Mouse (Mus musculus): ENCODE measurements around the gene Astn2.

Astn2 gene

DNA sequence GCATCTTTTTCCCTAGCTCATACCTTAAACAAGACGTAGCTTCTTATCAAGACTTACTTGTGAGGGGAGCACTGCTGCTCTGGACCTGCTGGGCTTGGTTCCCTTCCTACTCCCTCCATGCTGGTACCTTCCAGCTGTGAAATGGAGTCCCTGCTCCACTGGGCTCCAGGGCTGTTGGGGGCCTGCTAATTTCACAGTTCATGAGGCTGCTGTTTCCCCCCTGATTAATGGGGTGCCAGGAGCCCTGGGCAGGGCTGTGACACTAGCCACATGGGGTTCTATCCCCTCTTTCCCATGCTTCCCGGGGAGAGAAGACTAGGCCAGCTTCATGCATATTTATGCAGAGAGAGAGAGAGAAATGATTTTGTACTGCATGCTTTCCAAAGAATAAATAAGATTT, 234.9 kb downstream of the Astn2 start:
- no peak for DNase-seq (ENCODE audit: low spot score)

DNA sequence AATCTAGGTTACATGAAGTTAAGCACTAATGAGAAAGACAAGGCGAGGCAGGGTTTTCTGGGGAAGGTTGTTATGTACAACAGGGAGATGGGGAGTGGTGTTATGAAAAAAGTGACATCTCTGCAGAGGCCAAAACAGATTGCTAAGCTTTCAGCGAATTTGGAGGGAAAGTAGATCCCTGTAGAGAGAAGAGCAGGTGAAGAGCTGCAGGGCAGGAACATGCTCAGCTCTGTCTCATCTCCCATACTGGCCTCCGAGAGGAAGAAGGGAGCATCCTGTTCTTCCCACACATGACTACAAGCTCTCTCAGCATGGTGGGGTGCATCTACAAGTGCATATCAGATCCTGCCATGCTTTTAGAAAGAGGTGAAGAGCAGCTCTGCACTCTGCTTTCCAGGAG, 245.7 kb downstream of the Astn2 start:
- no peak for DNase-seq (ENCODE audit: low spot score)

DNA sequence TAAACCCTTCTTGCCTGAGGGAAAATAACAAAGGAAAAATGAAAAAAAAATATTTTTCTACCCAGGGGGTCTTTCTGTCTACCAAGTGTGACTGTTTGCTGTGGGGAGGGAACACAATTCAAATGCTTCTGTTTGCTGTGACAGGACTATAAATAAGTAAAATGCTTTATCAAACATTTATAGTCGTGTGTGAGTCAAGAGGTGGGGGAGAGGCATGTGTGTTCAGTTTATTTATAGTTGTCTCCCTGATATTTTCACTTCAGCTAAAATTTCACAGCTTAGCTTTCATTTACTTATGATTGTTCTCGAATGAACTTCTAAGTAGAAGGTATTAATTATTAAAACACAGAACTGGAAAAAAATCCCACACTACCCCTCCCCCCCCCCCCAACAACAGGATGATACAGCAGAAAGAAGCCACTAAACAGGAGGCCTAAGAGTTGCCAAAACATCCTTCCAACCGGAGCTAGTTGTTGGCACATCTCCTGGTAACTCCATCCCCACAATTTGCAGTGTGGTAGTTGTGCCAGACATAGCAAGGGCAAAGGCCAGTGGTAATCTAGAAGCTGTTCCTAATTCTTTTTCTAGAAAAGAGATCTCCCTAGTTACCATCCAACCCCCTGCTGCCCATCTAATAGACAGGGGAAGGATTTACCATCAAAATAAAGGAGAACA, 246.8 kb downstream of the Astn2 start:
- no peak for DNase-seq (ENCODE audit: low spot score)

DNA sequence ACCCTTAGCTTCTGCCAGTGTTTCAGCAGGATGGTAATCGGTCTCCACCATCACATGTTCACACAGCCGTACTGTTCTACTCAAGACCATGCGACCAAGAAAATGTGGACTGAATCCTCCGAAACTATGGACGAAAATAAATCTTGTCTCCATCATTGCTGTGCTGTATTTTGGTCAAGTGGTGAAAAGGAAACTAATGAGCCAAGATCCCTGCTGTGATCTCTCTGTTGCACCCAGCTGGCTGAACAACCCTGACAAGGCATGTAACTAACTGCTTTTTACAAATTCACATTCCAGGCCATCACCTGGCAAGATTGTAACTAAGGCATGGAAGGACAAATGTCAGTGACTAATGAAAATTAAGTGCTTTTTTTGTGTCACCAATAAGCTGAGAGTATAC, 257.9 kb downstream of the Astn2 start:
- no peak for DNase-seq (ENCODE audit: low spot score)

DNA sequence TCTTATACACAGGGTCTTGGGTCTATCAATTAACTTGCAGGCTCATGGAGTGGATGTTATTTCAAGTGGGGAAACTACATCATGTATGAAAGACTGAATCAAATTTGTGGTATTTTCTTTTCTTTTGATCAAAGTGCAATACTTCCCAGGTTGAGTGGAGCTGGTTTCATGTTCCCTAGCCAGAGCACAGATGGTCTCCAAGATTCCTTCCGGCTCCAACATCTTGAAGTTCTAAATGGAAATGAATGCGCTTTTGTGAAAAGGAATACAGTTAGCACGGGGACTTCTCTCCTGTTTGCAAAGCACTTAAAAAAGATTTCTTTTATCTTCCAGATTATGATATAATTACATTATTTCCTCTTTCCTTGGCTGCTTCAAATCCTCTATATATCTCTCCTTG, 278.2 kb downstream of the Astn2 start:
- no peak for DNase-seq (ENCODE audit: low spot score)

DNA sequence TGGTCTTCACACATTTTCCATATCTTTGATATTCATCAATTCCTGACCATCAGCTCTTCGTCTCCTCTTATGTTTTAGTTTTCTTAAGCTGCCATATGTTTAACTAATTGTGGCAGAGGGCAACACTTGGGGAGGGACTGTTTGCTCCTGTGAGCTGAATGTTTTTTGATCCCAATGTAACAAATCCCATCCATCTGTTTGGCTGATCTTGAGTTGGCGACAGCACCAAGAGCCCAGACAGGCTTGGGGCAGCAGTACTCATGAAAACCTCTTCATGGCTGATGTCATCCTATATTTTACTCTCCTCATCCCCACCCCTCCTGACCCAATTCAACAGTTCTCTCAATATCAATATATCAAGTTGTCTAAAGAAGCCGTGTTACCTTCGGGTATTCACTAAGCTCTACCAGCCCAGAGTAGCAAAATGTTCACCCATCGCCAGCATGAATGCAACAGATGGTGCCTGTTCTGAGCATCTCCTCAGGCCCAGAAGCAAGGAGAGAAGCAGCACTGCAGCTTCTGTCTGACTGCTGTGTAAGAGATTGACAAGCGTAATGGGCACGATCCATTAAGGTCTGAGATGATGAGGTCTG, 281.5 kb downstream of the Astn2 start:
- DNase-seq (ENCODE audit: low spot score): no peak

DNA sequence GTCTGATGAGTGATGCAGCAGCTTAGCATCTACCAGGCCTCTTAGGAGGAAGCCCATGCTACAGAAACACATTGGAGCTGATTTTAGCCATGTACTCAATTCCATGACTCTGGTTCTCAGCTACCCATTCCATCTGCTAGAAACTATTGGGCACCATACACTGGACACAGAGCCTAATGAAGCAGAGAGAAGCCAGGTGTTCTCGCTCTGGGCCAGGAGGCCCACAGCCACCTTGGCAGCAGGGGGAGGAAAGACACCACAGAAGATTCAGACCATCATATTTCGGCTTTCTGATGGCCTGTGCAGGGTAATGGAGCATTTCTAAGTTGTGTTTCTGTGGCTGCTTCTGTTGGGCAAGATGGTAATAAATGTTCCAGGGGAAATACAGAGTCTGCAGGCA, 290.2 kb downstream of the Astn2 start:
- DNase-seq (ENCODE audit: low spot score): no peak

DNA sequence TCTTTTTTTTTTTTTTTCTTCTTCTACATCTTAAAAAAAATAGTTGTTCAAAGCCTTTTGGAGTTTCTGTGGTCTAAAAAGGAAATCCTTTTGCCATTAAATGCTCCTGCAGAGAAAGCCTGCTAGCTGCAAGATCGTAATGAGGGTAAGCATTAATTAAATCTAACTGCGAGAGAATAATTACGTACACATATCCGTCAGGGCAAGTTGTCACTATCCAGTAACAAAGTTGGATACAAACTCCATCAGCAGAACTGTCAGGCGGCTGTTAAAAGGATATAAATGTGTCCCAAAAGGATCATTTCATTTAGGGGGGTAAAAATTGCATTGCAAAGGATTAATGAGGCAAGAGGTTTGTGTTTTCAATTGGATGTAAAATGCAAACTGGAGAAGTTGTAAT, 302.4 kb downstream of the Astn2 start:
- no peak for DNase-seq (ENCODE audit: low spot score)

DNA sequence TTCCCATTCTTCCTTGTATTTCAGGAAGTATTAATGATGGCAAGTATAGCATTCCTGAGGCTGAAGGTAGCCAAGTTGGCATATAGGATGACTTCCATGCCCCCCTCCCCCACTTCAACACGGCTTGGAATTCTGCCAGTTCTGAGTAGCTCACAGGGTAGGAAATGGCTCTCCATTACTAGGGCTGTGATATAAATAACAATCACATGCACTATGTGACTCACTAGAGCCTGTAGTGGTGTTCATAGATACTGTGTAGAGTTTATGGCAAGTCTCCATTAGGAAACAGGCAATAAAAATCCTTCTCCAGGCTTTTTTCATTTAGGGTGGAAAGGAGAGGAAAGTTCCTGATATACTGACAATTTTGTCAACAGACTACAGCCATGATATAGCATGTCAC, 306.8 kb downstream of the Astn2 start:
- no peak for DNase-seq (ENCODE audit: low spot score)

DNA sequence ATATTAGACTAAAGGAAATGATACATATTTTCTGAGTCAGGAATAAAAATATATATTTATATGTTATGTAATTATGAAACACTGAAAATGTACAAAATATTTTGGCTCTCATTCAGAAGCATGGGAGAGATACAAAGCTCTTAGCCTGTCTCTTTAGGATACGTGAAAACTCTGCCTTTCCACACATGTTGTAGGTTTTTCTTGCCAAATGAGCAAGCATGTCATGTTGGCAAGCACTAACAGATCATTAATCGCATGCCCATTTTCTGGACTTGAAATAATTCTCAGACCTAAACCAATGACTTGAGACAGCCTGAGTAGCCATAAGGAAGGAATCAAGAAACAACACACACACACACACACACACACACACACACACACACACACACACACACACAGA, 308.3 kb downstream of the Astn2 start:
- no peak for DNase-seq (ENCODE audit: low spot score)

DNA sequence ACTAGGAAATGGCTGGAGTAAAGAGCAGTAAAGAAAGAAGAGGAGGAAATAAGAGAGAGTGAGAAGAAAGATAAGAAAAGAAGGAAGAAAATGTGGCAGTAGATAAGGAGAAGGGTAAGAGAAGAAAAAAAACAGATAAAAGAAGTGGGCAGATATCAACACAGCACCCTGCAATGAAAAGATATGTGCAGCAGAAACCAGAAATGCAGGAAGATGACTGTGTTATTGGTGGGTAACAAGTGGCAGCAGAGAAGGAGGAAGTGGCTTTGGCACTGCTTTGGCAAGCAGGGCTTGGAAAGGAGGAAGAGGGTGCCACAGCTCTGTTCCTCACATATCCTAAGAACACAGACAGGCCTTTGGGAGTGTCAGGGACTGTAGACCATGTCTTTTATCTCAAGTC, 347.2 kb downstream of the Astn2 start:
- no peak for DNase-seq (ENCODE audit: low spot score)

DNA sequence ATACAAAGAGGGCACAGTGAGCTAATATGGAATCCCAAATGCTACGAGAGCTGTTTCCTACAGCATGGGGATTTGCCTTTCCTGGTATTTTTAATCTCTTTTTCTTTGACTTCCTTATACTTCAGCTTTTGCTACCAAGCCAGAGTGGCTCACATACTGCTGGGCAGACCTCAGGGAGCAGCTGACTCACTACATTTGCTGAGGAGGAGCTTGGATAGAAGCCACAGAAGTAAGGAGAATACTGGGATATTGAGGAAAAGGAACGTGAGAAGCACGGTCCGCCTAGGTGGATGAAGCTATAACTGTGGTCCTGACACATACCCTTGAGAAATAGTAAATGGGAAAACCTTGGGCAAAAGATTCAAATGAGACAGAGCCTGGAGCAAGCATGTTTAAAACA, 348.7 kb downstream of the Astn2 start:
- no peak for DNase-seq (ENCODE audit: low spot score)

DNA sequence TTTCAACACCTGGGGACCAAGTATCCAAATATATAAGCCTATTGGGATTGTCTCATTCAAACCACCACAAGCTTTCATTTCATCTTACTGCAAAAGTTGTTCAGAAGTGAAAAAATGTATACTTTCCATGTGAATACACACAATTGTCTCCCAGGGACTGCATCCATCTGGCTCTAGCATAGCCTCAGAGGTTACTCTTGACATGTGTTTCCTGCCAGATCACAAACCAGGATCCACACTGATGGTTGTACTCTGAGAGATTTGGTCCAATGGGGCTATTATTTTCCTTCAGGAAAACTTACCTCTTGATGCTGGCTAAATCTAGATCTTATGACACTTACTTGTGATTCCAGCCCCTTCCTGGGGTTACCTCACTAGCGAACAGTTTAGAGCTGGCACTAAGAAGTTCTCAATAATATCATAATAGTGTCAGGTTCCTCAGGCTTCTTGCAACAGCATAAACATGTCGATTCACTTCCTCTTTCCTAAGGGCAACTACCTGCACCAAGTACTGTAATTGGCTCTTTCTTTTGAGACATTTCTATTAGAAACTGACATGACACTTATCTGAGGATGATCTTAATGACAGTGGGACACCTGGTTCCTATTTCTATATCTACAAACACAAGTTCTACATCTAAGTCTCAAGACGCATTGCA, 361.3 kb downstream of the Astn2 start:
- DNase-seq (ENCODE audit: low spot score): no peak

DNA sequence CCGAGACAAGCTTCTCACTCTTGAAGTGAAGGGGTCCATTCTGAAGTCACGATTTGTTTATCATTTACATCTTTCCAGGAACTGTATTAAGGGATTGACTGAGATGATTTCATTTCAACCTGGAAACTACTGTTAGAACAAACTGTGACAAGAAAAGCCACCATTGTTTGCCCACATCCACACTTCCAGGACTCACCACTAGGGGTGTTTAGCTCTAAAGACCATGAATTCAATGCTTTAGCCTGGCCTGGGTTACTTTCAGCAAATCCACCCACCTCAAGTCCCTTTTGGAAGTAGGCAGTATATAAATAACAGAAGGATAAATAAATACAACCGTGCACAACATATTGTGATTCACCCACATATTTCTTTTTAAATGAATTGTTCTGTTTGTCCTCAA, 370.6 kb downstream of the Astn2 start:
- no peak for DNase-seq (ENCODE audit: low spot score)

DNA sequence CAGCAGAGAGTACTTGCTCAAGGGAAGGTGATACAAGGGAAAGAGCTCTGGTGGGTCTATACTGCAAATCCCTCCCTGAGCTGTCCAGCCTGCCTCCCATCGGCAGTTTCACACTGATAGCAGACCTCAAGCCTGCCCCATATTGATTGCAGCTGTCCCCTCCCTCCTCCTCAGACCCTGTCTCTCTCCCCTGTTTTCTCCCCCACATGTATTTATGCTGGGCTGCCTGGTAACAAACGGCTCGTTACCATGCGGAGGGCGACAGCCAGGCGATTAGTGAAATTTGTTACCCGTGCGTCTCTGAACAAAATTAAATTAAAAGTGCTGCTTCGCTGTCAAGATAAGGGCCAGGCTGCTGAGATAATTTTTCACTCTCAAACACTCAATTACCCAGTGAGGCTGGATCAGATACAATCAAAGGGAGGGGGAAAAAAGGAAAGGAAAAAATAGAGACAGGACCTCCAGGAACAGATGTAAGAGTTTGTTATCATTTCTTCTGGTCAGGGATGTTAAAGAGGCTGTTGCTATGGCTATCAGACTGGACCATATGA, 373.0 kb downstream of the Astn2 start:
- no peak for DNase-seq (ENCODE audit: low spot score)

DNA sequence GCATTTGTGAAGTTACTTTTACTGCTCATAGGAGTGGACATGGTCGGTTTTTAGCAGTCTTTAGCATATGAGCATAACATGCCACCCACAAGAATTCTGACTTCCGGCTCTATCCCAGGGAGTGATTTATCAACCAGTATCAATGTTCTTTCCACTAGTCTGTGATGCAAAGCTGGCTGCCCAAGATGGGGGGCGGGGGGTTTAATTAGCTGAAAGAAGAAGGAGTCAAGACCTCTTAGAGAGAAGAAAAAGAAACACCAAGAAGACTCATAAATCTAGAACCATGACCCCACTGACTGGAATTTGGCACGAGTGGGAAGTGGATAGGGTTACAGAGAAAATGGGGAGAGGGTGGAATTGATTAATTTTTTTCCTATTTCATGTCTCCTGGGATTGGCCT, 374.5 kb downstream of the Astn2 start:
- DNase-seq (ENCODE audit: low spot score): no peak

DNA sequence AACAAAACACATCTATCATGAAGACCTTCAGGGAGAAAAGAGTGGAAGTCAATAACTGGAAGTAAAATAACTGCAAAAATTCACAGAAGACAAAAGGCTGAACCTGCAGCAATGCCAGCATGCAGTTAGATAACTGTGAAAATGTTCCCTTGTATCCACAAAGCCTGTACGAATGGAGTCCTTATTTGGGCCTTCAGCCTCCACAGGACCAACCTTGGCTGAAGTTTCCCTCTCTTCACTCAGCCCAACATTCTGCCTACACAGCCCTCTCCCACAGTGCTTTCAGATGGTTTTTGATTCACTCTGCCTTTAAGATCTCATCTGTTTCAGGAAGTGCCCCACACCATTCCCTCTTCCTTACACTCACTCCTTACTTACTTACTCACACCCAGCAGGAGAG, 376.5 kb downstream of the Astn2 start:
- DNase-seq (ENCODE audit: low spot score): no peak

DNA sequence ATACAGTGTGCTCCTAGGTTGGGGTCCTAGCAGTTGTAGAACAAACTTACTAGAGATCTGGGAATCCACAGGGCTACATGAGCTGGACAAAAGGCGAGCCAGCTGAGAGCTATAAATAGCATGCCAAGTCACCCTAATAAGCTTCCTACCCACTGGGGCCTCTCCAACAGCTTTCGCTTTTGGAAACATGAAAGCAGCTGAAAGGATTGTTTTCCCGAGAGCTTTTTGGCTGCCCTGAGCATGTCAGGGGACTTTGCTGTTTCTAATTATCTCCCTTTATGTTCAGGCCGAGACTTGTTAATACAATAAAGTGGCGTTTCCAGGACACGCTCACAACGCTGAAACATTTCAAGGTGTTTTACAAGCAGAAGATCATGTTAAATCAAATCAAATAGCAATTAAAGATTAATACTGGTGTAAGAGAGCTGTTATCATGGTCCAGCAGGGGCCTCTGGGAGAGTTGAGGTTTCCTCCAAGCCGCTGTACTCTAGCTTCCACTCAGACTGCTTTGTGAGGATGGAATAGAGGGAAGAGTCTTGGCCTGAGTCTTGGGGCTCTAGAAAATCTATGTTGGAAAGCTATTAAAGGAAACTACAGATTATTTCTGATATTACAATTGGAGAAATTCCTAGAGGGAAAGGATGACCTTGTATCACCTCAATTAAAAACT, 378.9 kb downstream of the Astn2 start:
- no peak for DNase-seq (ENCODE audit: low spot score)

DNA sequence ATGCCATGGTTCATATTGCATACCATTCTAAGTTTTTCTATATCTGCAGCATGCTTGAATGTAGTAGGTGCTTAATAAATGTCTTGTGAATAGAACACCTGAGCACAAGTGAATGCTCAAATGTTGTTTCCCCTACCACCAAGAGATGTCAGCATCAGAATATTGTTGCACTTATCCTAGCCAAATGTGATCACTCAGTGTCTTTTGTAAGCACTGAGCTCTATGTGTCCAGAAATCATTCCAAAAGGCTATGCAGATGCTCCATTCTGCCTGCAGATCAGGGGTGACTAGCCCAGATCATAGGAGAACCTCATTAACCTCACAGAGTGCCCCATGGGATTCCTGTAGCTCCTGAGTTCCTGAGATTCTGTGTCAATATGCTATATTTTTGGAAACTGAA, 401.5 kb downstream of the Astn2 start:
- DNase-seq (ENCODE audit: low spot score): no peak

DNA sequence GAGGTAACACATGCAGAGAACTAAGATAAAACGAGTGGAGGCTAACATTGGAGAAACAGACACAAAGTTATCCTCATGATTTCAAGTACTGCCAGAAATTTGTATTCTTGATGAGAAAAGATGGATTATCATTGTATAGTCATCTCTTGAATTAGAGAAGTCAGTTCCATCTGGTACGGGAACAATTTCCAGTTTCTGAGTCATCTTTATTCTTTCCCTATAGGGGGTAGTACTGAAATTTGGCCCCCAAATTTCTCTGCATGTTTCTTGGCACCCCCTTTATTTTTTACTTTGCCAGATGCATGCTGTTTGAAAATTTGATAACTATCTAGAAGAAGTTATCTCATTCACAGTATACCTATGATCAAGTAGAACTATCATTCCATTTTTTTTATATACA, 420.8 kb downstream of the Astn2 start:
- DNase-seq (ENCODE audit: low spot score): no peak

DNA sequence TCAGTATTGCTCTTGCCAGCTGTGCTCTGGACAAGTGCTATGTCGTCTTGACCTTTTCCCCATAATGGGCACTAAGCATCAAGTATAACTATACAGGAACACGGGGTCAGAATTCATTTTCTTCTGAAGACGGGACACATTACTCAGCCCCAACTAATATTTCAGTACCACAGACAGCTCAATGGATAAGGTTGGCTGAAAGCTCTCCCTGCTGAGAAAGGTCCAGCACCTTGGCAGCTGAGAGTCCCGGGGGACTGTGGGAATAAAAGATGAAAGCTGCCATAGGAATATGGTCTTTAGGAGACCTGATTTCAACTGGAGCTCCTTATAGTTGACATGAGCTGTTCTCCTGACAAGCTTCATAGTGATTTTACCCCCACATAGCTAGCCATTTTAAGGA, 421.5 kb downstream of the Astn2 start:
- no peak for DNase-seq (ENCODE audit: low spot score)

DNA sequence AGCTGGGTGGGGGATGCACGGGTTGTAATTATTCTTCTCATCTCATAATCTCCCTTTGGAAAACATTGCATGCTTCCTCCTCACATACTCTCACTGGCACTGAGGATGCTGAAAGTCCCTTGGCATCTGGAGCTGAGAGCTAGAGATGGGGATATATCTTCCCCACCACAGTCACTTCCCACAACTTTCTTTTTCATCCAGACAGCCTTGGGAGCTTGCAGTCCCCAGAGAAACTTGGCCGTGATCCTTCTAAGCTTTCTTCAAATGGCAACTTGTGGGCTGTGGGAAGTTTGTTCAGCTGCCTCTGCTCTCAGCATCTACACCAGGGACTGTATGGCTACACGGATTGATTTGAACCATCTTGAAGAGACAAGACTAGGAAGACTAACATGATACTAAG, 428.2 kb downstream of the Astn2 start:
- DNase-seq (ENCODE audit: low spot score): no peak

DNA sequence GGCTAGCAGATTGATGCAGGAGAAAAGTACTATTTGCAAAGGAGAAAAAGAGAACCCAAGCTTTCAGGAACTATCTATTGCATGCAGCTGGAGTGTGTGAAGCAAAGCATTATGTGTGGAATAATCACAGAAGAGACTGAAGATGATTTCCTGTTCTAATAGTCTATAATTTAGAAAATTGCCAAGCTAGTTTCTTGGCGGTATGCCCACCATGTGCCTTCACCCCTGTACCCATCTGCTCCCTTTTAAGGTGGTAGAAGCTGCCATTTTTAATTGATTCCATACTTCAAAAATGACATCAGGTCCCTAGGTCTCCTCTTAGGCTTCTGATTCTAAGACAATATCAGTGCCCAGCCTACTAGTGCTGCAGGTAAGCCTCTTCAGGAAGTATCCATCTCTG, 432.0 kb downstream of the Astn2 start:
- no peak for DNase-seq (ENCODE audit: low spot score)
